Mouse (Mus musculus): ENCODE results near the gene Mum1. TPM values are rescaled to one million over a fixed set of nuclear protein-coding genes. Genes with fewer than 3 reads are reported as not detected.
A peak's percentile ranks its signal among the peaks of the same experiment; 100 is the strongest.

Mum1 gene
- polyA plus RNA-seq (2012; rRNA removed) (91.5 and 93.4 TPM in 2 replicates), polyA plus RNA-seq (2014; fragmentation: Nextera tagmentation; extraction: Ambion mirVana) (50.1 and 57.3 TPM in 2 replicates)

DNA sequence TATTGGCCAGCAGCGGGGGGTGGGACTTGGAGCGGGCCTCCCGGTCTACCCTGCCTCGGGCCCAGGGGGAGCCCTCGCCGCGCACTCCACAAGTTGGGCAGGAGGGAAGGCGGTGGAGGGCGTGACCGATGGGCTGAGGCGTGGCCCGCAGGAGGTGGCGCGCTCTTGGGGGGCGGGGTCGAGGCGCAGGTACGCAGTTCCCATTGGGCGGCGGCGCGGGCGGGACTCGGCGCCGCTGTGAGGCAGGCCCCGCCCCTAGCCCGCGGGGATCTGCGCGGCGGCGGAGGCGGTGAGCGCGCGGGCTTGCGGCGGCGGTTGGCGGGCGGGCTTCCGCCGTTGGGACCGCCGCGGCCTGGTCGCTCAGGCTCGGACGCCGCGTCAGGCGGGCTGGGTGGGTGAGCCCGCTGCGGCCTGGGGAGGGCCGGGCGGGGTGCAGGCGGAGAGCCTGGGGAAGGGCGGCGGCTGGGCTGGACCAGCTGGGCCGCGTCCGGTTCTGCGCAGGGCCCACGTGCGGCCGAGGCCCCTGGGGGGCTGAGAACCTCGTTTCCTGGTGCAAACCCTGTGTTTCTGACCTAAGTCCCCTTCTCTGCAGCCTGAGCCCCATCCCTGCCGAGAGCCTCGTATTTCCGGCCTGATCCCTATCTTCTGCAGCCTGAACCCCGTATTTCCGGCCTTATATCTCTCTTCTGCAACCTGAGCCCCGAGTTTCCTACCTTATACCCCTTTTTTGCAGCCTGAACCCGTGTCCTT, at the start of gene Mum1:
Gene Mum1 (plus strand): TSS at position 19 of the 750 bp plus-strand sequence.
- Histone ChIP-seq H3K4me3 (replicated peaks; ENCODE audit: low read length) (peak within 1 kb of the TSS; percentile 91), H3K27ac (replicated peaks; ENCODE audit: low read depth, low read length) (peak within 1 kb of the TSS; percentile 92), H3K27me3 (ENCODE audit: control insufficient read depth, insufficient read depth, low read length) (no peaks in the 10 kb centered on the region), H3K9ac (ENCODE audit: low read depth, low read length, severe bottlenecking) (peak within 1 kb of the TSS; percentile 91), H3K9me3 (ENCODE audit: control insufficient read depth, low read length) (no peaks in the 10 kb centered on the region), H3K36me3 (ENCODE audit: control insufficient read depth, insufficient read depth, low read length) (peaks cover 26% of the 10 kb centered on the region), H3K4me2 (replicated peaks; ENCODE audit: low read depth, low read length, severe bottlenecking) (peak within 1 kb of the TSS; percentile 93), H3K4me1 (ENCODE audit: control insufficient read depth, insufficient read depth, low read length) (peaks cover 29% of the 10 kb centered on the region)
- WGBS = 1% methylated on average over 14 of the region's 75 CpGs
- TF ChIP-seq POLR2A (IDR thresholded peaks at IDR 0.05; ENCODE audit: borderline replicate concordance, extremely low read depth, insufficient read depth, insufficient read length) = no peak
- peak; percentile 99 for DNase-seq (ENCODE audit: low spot score)
- ATAC-seq (ENCODE audit: low FRiP score, low read depth) = peak; percentile 98

DNA sequence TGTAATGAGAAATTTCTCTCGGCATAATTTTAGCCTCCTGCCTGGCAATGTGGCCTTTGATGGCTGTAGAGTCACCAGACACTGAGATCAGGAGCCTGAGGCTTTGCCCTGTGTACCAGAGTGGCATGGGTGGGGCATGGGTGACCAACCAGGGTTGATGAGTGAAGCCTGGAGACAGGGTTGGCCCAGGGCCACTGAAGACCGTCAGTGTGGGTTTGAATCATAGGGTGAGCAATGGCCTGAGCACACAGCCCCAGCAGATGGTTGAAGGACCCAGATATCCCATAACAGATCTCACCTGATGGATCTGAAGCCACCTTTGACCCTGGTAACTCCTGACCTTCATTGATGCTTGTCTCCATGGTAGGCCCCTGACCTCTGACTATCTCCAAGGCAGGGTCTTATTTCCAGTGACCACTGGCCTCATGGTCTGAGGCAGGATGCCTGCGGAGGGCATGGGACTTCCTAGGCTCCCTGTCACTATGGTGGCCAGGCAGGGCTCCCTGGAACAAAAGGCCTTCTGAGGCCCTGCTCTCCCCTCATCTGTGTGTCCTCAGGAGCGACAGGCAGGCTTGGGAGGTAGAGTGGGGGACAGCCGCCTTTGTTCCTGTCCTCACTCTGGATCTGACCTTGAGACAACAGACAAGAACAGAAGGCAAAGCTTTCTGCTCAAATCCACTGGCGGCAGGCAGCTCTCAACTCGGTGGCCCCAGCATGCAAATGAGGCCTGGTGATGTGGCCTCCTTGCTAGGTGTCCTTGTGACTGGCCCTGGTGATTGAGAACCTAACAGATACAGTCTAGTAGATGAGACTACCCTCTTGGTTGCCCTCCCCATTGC, 48.6 kb upstream of the Mum1 start:
- no peaks in the 10 kb centered on the region for H3K27me3 ChIP-seq (ENCODE audit: control insufficient read depth, insufficient read depth, low read length)
- H3K4me2 ChIP-seq (replicated peaks; ENCODE audit: low read depth, low read length, severe bottlenecking) = no peak overlapping the region
- peaks cover 19% of the 10 kb centered on the region for H3K4me1 ChIP-seq (ENCODE audit: control insufficient read depth, insufficient read depth, low read length)
- ATAC-seq (ENCODE audit: low FRiP score, low read depth) (no peak), DNase-seq (ENCODE audit: low spot score) (no peak)
- 76% methylated on average over 7 of the region's 7 CpGs for WGBS
- no peak overlapping the region for H3K9ac ChIP-seq (ENCODE audit: low read depth, low read length, severe bottlenecking)
- no peak overlapping the region for H3K4me3 ChIP-seq (replicated peaks; ENCODE audit: low read length)
- no peak overlapping the region for H3K27ac ChIP-seq (replicated peaks; ENCODE audit: low read depth, low read length)
- TF ChIP-seq POLR2A (IDR thresholded peaks at IDR 0.05; ENCODE audit: borderline replicate concordance, extremely low read depth, insufficient read depth, insufficient read length) = no peak
- H3K9me3 ChIP-seq (ENCODE audit: control insufficient read depth, low read length) = no peaks in the 10 kb centered on the region
- 0 out of 2 replicates have a peak, but pooled peaks cover 7% of the 10 kb centered on the region for H3K36me3 ChIP-seq (ENCODE audit: control insufficient read depth, insufficient read depth, low read length)

DNA sequence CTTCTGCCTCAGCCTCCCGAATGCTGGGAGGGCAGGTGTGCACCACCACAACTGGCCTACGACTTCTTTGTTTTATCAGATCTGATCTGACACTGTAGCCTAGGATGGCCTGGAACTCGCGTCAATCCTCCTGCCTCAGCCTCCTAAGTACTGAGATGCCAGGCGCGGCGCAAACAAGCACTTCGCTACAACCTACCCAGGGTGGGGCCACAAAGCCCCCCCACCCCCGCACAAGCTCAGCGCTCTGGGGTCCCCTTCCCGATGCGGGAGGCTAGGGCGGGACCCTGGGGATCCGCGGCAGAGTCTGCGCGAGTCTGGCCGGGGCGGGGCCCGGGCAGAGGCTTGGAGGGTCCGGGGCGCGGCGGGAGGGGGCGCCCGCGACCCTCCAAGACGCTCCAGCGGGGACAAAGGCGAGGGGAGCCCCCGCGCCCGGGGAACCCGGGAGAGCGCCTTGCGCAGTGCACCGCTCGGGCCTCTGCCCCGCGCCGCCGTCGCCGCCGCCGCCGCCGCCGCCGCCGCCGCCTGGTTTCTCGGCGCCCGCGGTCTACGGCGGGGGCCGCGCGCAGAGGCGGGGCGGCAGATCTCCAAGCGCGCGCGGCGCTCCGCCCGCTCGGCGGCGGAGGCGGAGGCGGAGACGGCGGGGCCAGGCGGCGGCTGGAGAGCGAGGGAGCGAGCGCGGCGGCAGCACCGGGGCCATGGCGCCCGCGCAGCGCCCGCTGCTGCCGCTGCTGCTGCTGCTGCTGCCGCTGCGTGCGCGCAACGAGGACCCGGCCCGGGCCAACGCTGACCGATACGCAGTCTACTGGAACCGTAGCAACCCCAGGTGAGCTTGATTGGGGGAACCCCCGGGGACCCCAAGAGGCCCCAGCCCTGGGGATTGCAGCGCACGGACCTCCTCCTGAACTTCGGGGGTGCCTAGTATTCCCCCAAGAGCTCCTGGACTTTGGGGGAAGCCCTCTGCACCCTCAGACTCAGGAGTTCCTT, 46.9 kb upstream of the Mum1 start, which contains the start of gene Efna2:
Gene Efna2 (plus strand): TSS at position 415 of the 984 bp plus-strand sequence.
- peaks cover 17% of the 10 kb centered on the region for H3K4me1 ChIP-seq (ENCODE audit: control insufficient read depth, insufficient read depth, low read length)
- DNase-seq (ENCODE audit: low spot score) = peak; percentile 63
- H3K27ac ChIP-seq (replicated peaks; ENCODE audit: low read depth, low read length) = peak within 1 kb of the TSS; percentile 74
- H3K4me2 ChIP-seq (replicated peaks; ENCODE audit: low read depth, low read length, severe bottlenecking) = peak within 1 kb of the TSS; percentile 91
- peak within 1 kb of the TSS; percentile 81 for H3K4me3 ChIP-seq (replicated peaks; ENCODE audit: low read length)
- 0 out of 2 replicates have a peak, but pooled peaks cover 15% of the 10 kb centered on the region for H3K36me3 ChIP-seq (ENCODE audit: control insufficient read depth, insufficient read depth, low read length)
- no peak for TF ChIP-seq POLR2A (IDR thresholded peaks at IDR 0.05; ENCODE audit: borderline replicate concordance, extremely low read depth, insufficient read depth, insufficient read length)
- peak; percentile 80 for ATAC-seq (ENCODE audit: low FRiP score, low read depth)
- H3K9me3 ChIP-seq (ENCODE audit: control insufficient read depth, low read length) = no peaks in the 10 kb centered on the region
- H3K9ac ChIP-seq (ENCODE audit: low read depth, low read length, severe bottlenecking) = peak within 1 kb of the TSS; percentile 94
- no peaks in the 10 kb centered on the region for H3K27me3 ChIP-seq (ENCODE audit: control insufficient read depth, insufficient read depth, low read length)
- WGBS = 5% methylated on average over 35 of the region's 106 CpGs

DNA sequence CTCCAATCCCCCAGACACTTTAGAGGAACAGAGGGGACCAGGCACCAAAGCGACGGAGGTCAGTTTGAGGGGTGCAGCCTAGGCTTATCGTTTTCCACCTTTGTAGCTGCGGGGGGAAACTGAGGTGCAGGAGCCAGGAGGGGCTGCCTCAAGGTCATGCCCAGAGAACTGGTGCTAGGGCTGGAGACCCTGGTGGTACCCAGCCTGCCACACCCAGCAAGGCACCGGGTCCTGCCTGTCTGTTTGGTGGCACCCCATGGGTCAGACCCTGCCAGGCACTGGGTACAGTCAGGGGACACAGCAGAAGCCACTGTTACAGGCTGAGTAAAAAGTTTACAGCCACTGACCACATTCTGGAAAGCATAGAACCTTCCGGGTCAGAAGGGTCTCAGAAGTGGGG, 45.9 kb upstream of the Mum1 start:
- H3K36me3 ChIP-seq (ENCODE audit: control insufficient read depth, insufficient read depth, low read length) = 0 out of 2 replicates have a peak, but pooled peaks cover 15% of the 10 kb centered on the region
- H3K9me3 ChIP-seq (ENCODE audit: control insufficient read depth, low read length) = no peaks in the 10 kb centered on the region
- H3K4me1 ChIP-seq (ENCODE audit: control insufficient read depth, insufficient read depth, low read length) = peaks cover 17% of the 10 kb centered on the region
- TF ChIP-seq POLR2A (IDR thresholded peaks at IDR 0.05; ENCODE audit: borderline replicate concordance, extremely low read depth, insufficient read depth, insufficient read length) = no peak
- DNase-seq (ENCODE audit: low spot score) (no peak), ATAC-seq (ENCODE audit: low FRiP score, low read depth) (no peak)
- H3K27ac ChIP-seq (replicated peaks; ENCODE audit: low read depth, low read length) = no peak overlapping the region
- 28% methylated on average over 6 of the region's 6 CpGs for WGBS
- no peaks in the 10 kb centered on the region for H3K27me3 ChIP-seq (ENCODE audit: control insufficient read depth, insufficient read depth, low read length)
- H3K9ac ChIP-seq (ENCODE audit: low read depth, low read length, severe bottlenecking) = peak overlapping the region; percentile 94
- H3K4me2 ChIP-seq (replicated peaks; ENCODE audit: low read depth, low read length, severe bottlenecking) = peak overlapping the region; percentile 91
- H3K4me3 ChIP-seq (replicated peaks; ENCODE audit: low read length) = peak overlapping the region; percentile 81

All from limb, embryonic 14.5 days (tissue).